Mouse (Mus musculus): ENCODE results near the gene Zranb2. TPM values are rescaled to one million over a fixed set of nuclear protein-coding genes. Genes with fewer than 3 reads are reported as not detected.

Gene Zranb2
- total and polyA plus RNA-seq, 2 experiments, result 4.2 to 26.5 TPM

GRCm38 (mm10) chr3:157517992-157518391, 16.0 kb upstream of the Zranb2 start:
- Histone ChIP-seq H3K9ac (ENCODE audit: low read depth, low read length) (no peak overlapping the region), H3K79me2 (ENCODE audit: control insufficient read depth, insufficient read depth, low read length) (no peaks in the 10 kb centered on the region), H3K27ac (replicated peaks; ENCODE audit: insufficient read depth, low read depth, low read length) (no peak overlapping the region), H3K36me3 (ENCODE audit: control insufficient read depth, insufficient read depth, low read length) (no peaks in the 10 kb centered on the region), H3K27me3 (ENCODE audit: control insufficient read depth, insufficient read depth, low read length) (no peaks in the 10 kb centered on the region), H3K4me3 (ENCODE audit: insufficient read depth, low read depth, low read length) (no peak overlapping the region), H3K4me1 (ENCODE audit: control insufficient read depth, insufficient read depth, low read length) (no peaks in the 10 kb centered on the region)
- DNase-seq (ENCODE audit: extremely low read depth, low read depth, low spot score), result no peak
- WGBS, result 62% methylated on average over 2 of the region's 2 CpGs
- no peak for TF ChIP-seq CTCF (IDR thresholded peaks at IDR 0.05; ENCODE audit: low read depth, low read length)
- TF ChIP-seq POLR2A (IDR thresholded peaks at IDR 0.05; ENCODE audit: extremely low read depth, insufficient read depth, low read length), result no peak

GRCm38 (mm10) chr3:157520433-157520832, 13.5 kb upstream of the Zranb2 start:
- peak; percentile 39 for DNase-seq (ENCODE audit: extremely low read depth, low read depth, low spot score)
- Histone ChIP-seq H3K27ac (replicated peaks; ENCODE audit: insufficient read depth, low read depth, low read length) (no peak overlapping the region), H3K36me3 (ENCODE audit: control insufficient read depth, insufficient read depth, low read length) (no peaks in the 10 kb centered on the region), H3K79me2 (ENCODE audit: control insufficient read depth, insufficient read depth, low read length) (no peaks in the 10 kb centered on the region), H3K27me3 (ENCODE audit: control insufficient read depth, insufficient read depth, low read length) (no peaks in the 10 kb centered on the region), H3K4me1 (ENCODE audit: control insufficient read depth, insufficient read depth, low read length) (no peaks in the 10 kb centered on the region), H3K9ac (ENCODE audit: low read depth, low read length) (no peak overlapping the region), H3K4me3 (ENCODE audit: insufficient read depth, low read depth, low read length) (no peak overlapping the region)
- TF ChIP-seq CTCF (IDR thresholded peaks at IDR 0.05; ENCODE audit: low read depth, low read length) (peak; percentile 59), POLR2A (IDR thresholded peaks at IDR 0.05; ENCODE audit: extremely low read depth, insufficient read depth, low read length) (no peak)
- WGBS, result 0% methylated on average over 1 of the region's 1 CpGs

- no peak for TF ChIP-seq POLR2A (IDR thresholded peaks at IDR 0.05; ENCODE audit: extremely low read depth, insufficient read depth, low read length)
- H3K36me3 ChIP-seq (ENCODE audit: control insufficient read depth, insufficient read depth, low read length), result no peaks in the 10 kb centered on the region
- H3K4me1 ChIP-seq (ENCODE audit: control insufficient read depth, insufficient read depth, low read length), result no peaks in the 10 kb centered on the region
- 18% methylated on average over 1 of the region's 1 CpGs for WGBS
- H3K27me3 ChIP-seq (ENCODE audit: control insufficient read depth, insufficient read depth, low read length), result no peaks in the 10 kb centered on the region
- DNase-seq (ENCODE audit: extremely low read depth, low read depth, low spot score), result no peak
- no peak overlapping the region for H3K27ac ChIP-seq (replicated peaks; ENCODE audit: insufficient read depth, low read depth, low read length)
- H3K79me2 ChIP-seq (ENCODE audit: control insufficient read depth, insufficient read depth, low read length), result no peaks in the 10 kb centered on the region
- H3K9ac ChIP-seq (ENCODE audit: low read depth, low read length), result no peak overlapping the region
- H3K4me3 ChIP-seq (ENCODE audit: insufficient read depth, low read depth, low read length), result no peak overlapping the region
Measured at GRCm38 (mm10) chr3:157523834-157524233, 10.1 kb upstream of the Zranb2 start.

- Histone ChIP-seq H3K27me3 (ENCODE audit: control insufficient read depth, insufficient read depth, low read length) (peaks cover 12% of the 10 kb centered on the region; the same call in 1 of the 2 replicates), H3K9ac (ENCODE audit: low read depth, low read length) (no peak overlapping the region), H3K4me1 (ENCODE audit: control insufficient read depth, insufficient read depth, low read length) (peaks cover 10% of the 10 kb centered on the region; the same call in 1 of the 2 replicates), H3K4me3 (ENCODE audit: insufficient read depth, low read depth, low read length) (no peak overlapping the region), H3K27ac (replicated peaks; ENCODE audit: insufficient read depth, low read depth, low read length) (no peak overlapping the region), H3K36me3 (ENCODE audit: control insufficient read depth, insufficient read depth, low read length) (peaks cover 3% of the 10 kb centered on the region; the same call in 1 of the 2 replicates), H3K79me2 (ENCODE audit: control insufficient read depth, insufficient read depth, low read length) (peaks cover 6% of the 10 kb centered on the region; the same call in 1 of the 2 replicates)
- no peak for DNase-seq (ENCODE audit: extremely low read depth, low read depth, low spot score)
- 84% methylated on average over 2 of the region's 2 CpGs for WGBS
- TF ChIP-seq CTCF (IDR thresholded peaks at IDR 0.05; ENCODE audit: low read depth, low read length), result no peak
- TF ChIP-seq POLR2A (IDR thresholded peaks at IDR 0.05; ENCODE audit: extremely low read depth, insufficient read depth, low read length), result no peak
Measured at GRCm38 (mm10) chr3:157531585-157531984, 2.4 kb upstream of the Zranb2 start.

- DNase-seq (ENCODE audit: extremely low read depth, low read depth, low spot score), result peak; percentile 67
Measured at GRCm38 (mm10) chr3:157534786-157535415, 941 bp downstream of the Zranb2 start.

GRCm38 (mm10) chr3:157549323-157549722, 15.4 kb downstream of the Zranb2 start:
- Histone ChIP-seq H3K79me2 (ENCODE audit: control insufficient read depth, insufficient read depth, low read length) (no peaks in the 10 kb centered on the region), H3K27ac (replicated peaks; ENCODE audit: insufficient read depth, low read depth, low read length) (no peak overlapping the region), H3K36me3 (ENCODE audit: control insufficient read depth, insufficient read depth, low read length) (peaks cover 43% of the 10 kb centered on the region), H3K4me3 (ENCODE audit: insufficient read depth, low read depth, low read length) (no peak overlapping the region), H3K27me3 (ENCODE audit: control insufficient read depth, insufficient read depth, low read length) (no peaks in the 10 kb centered on the region), H3K4me1 (ENCODE audit: control insufficient read depth, insufficient read depth, low read length) (no peaks in the 10 kb centered on the region), H3K9ac (ENCODE audit: low read depth, low read length) (no peak overlapping the region)
- TF ChIP-seq POLR2A (IDR thresholded peaks at IDR 0.05; ENCODE audit: extremely low read depth, insufficient read depth, low read length) (no peak), CTCF (IDR thresholded peaks at IDR 0.05; ENCODE audit: low read depth, low read length) (no peak)
- no peak for DNase-seq (ENCODE audit: extremely low read depth, low read depth, low spot score)
- WGBS, result 96% methylated on average over 2 of the region's 2 CpGs

More at GRCm38 (mm10) chr3:157534786-157535415, 941 bp downstream of the Zranb2 start:
- WGBS, result 1% methylated on average over 15 of the region's 15 CpGs
- peaks cover 10% of the 10 kb centered on the region; the same call in 1 of the 2 replicates for H3K4me1 ChIP-seq (ENCODE audit: control insufficient read depth, insufficient read depth, low read length)
- peak overlapping the region; percentile 99 for H3K27ac ChIP-seq (replicated peaks; ENCODE audit: insufficient read depth, low read depth, low read length)
- peak overlapping the region; percentile 97 for H3K9ac ChIP-seq (ENCODE audit: low read depth, low read length)
- H3K36me3 ChIP-seq (ENCODE audit: control insufficient read depth, insufficient read depth, low read length), result peaks cover 21% of the 10 kb centered on the region
- H3K4me3 ChIP-seq (ENCODE audit: insufficient read depth, low read depth, low read length), result peak overlapping the region; percentile 97
- peaks cover 6% of the 10 kb centered on the region; the same call in 1 of the 2 replicates for H3K79me2 ChIP-seq (ENCODE audit: control insufficient read depth, insufficient read depth, low read length)
- H3K27me3 ChIP-seq (ENCODE audit: control insufficient read depth, insufficient read depth, low read length), result peaks cover 7% of the 10 kb centered on the region; the same call in 1 of the 2 replicates
- TF ChIP-seq CTCF (IDR thresholded peaks at IDR 0.05; ENCODE audit: low read depth, low read length), result no peak
- no peak for TF ChIP-seq POLR2A (IDR thresholded peaks at IDR 0.05; ENCODE audit: extremely low read depth, insufficient read depth, low read length)
